ENCODE assay signal across 28 mouse cellular contexts in genomic region chr8:106263928-106264327, GRCm38 (mm10). TPM values are rescaled to one million over a fixed set of nuclear protein-coding genes. Genes with fewer than 3 reads are reported as not detected.
DNase-seq lines count a peak whose midpoint lies in the region; ATAC-seq and TF ChIP-seq lines count a peak whose summit lies in the region.
"Had no signal": no experiment of that assay in that cellular context is flagged by ENCODE, and none has a peak within 500 bp of the region (broad histone marks: within the 10 kb centered on the region; RNA-seq: fewer than 3 reads in every experiment).

No protein-coding gene starts in this region.

- TF ChIP-seq CTCF in layer of hippocampus, adult 2 months (conservative IDR thresholded peaks at IDR 0.05), result no peak

- H3K36me3 ChIP-seq in forebrain, embryonic 13.5 days (ENCODE audit: poor library complexity, severe bottlenecking), result peaks cover 65% of the 10 kb centered on the region
- H3K36me3 ChIP-seq in forebrain, embryonic 10.5 days (replicated peaks), result peaks cover 43% of the 10 kb centered on the region
- peaks cover 48% of the 10 kb centered on the region for H3K36me3 ChIP-seq in neural tube, embryonic 13.5 days
- peaks cover 33% of the 10 kb centered on the region for H3K36me3 ChIP-seq in neural tube, embryonic 15.5 days
- H3K36me3 ChIP-seq: embryonic facial prominence, embryonic 12.5 days; intestine, embryonic 15.5 days; stomach, embryonic 15.5 days had no signal

- H3K27ac ChIP-seq in forebrain, embryonic 13.5 days, result peak overlapping the region; percentile 35; the same call in 1 of the 2 replicates
- no peak overlapping the region for H3K27ac ChIP-seq in forebrain, embryonic 10.5 days
- H3K27ac ChIP-seq in layer of hippocampus, adult 2 months, result peak overlapping the region; percentile 61; the same call in 1 of the 2 replicates
- 0 out of 2 replicates have a peak overlapping the region, but pooled peaks have one; percentile 46 for H3K27ac ChIP-seq in neural tube, embryonic 13.5 days (replicated peaks)
- no peak overlapping the region for H3K27ac ChIP-seq in neural tube, embryonic 15.5 days (replicated peaks)
- H3K27ac ChIP-seq: embryonic facial prominence, embryonic 12.5 days; heart, adult 2 months; intestine, embryonic 15.5 days; kidney, postnatal 0 days; left cerebral cortex, adult 2 months; limb, embryonic 13.5 days; liver, embryonic 12.5 days; stomach, embryonic 15.5 days had no signal

- no peak overlapping the region for H3K9ac ChIP-seq in forebrain, embryonic 13.5 days
- H3K9ac ChIP-seq in neural tube, embryonic 13.5 days, result no peak overlapping the region
- H3K9ac ChIP-seq in neural tube, embryonic 15.5 days (replicated peaks), result no peak overlapping the region
- H3K9ac ChIP-seq: embryonic facial prominence, embryonic 12.5 days; heart, embryonic 12.5 days; intestine, embryonic 15.5 days; limb, embryonic 13.5 days; liver, embryonic 12.5 days; liver, postnatal 0 days; stomach, embryonic 15.5 days had no signal

- H3K4me1 ChIP-seq in forebrain, embryonic 13.5 days, result peaks cover 22% of the 10 kb centered on the region
- peaks cover 9% of the 10 kb centered on the region for H3K4me1 ChIP-seq in forebrain, embryonic 10.5 days
- H3K4me1 ChIP-seq in neural tube, embryonic 13.5 days (replicated peaks), result peaks cover 44% of the 10 kb centered on the region
- peaks cover 19% of the 10 kb centered on the region for H3K4me1 ChIP-seq in neural tube, embryonic 15.5 days
- H3K4me1 ChIP-seq: embryonic facial prominence, embryonic 12.5 days had no signal

- H3K4me2 ChIP-seq in forebrain, embryonic 13.5 days, result no peak overlapping the region
- H3K4me2 ChIP-seq in neural tube, embryonic 13.5 days, result no peak overlapping the region
- no peak overlapping the region for H3K4me2 ChIP-seq in neural tube, embryonic 15.5 days
- H3K4me2 ChIP-seq: embryonic facial prominence, embryonic 12.5 days; heart, embryonic 12.5 days; intestine, embryonic 15.5 days; limb, embryonic 13.5 days; liver, embryonic 12.5 days; stomach, embryonic 15.5 days had no signal

- DNase-seq in forebrain, embryonic 10.5 days (ENCODE audit: extremely low spot score, low spot score), result no peak
- DNase-seq in layer of hippocampus, adult 2 months (ENCODE audit: low spot score in 2 of 2), result no peak
- no peak for DNase-seq in layer of hippocampus, postnatal 10 days (ENCODE audit: low spot score in 2 of 2)
- no peak for DNase-seq in layer of hippocampus, postnatal 25 days (ENCODE audit: extremely low spot score in 1 of 2, low spot score in 1 of 2)
- DNase-seq: adrenal gland, postnatal 14 days; cerebellum, adult 18-20 months; cerebellum, postnatal 36 days; embryo, embryonic 11 days; heart, adult 2 months; heart, postnatal 4 days; kidney, adult 2 months; kidney, postnatal 4 days; liver, postnatal 0 days; lung, postnatal 36 days; right cerebral cortex, postnatal 25 days had no signal

- 0 out of 2 replicates have a peak, but pooled peaks have one; percentile 28 for ATAC-seq in forebrain, embryonic 13.5 days
- ATAC-seq in neural tube, embryonic 13.5 days (ENCODE audit: low read depth), result no peak
- ATAC-seq in neural tube, embryonic 15.5 days (ENCODE audit: low FRiP score), result no peak
- ATAC-seq: hindbrain, postnatal 0 days; intestine, embryonic 15.5 days; liver, embryonic 12.5 days; liver, postnatal 0 days had no signal

- no peak overlapping the region for H3K4me3 ChIP-seq in forebrain, embryonic 13.5 days
- no peak overlapping the region for H3K4me3 ChIP-seq in forebrain, embryonic 10.5 days
- no peak overlapping the region for H3K4me3 ChIP-seq in layer of hippocampus, adult 2 months
- no peak overlapping the region for H3K4me3 ChIP-seq in neural tube, embryonic 13.5 days
- H3K4me3 ChIP-seq in neural tube, embryonic 15.5 days (replicated peaks), result no peak overlapping the region
- H3K4me3 ChIP-seq: embryonic facial prominence, embryonic 12.5 days; heart, adult 2 months; heart, embryonic 12.5 days; intestine, embryonic 15.5 days; left cerebral cortex, adult 2 months; limb, embryonic 13.5 days; liver, embryonic 12.5 days; myocyte; stomach, embryonic 15.5 days had no signal

- 75% methylated on average over 4 of the region's 4 CpGs for WGBS in forebrain, embryonic 13.5 days
- WGBS in forebrain, embryonic 10.5 days, result 87% methylated on average over 4 of the region's 4 CpGs
- 63% methylated on average over 4 of the region's 4 CpGs for WGBS in neural tube, embryonic 13.5 days
- 73% methylated on average over 4 of the region's 4 CpGs for WGBS in neural tube, embryonic 15.5 days

- no peaks in the 10 kb centered on the region for H3K27me3 ChIP-seq in forebrain, embryonic 13.5 days
- no peaks in the 10 kb centered on the region for H3K27me3 ChIP-seq in forebrain, embryonic 10.5 days (ENCODE audit: poor library complexity, severe bottlenecking)
- H3K27me3 ChIP-seq in neural tube, embryonic 13.5 days, result no peaks in the 10 kb centered on the region
- no peaks in the 10 kb centered on the region for H3K27me3 ChIP-seq in neural tube, embryonic 15.5 days (replicated peaks)
- H3K27me3 ChIP-seq: embryonic facial prominence, embryonic 12.5 days; intestine, embryonic 15.5 days; limb, embryonic 13.5 days; liver, embryonic 12.5 days; stomach, embryonic 15.5 days had no signal

- no peaks in the 10 kb centered on the region for H3K9me3 ChIP-seq in forebrain, embryonic 13.5 days (replicated peaks)
- no peaks in the 10 kb centered on the region for H3K9me3 ChIP-seq in forebrain, embryonic 10.5 days
- no peaks in the 10 kb centered on the region for H3K9me3 ChIP-seq in neural tube, embryonic 13.5 days
- H3K9me3 ChIP-seq in neural tube, embryonic 15.5 days (replicated peaks), result no peaks in the 10 kb centered on the region
- H3K9me3 ChIP-seq: embryonic facial prominence, embryonic 12.5 days; heart, embryonic 12.5 days; intestine, embryonic 15.5 days; limb, embryonic 13.5 days; liver, embryonic 12.5 days; stomach, embryonic 15.5 days had no signal

RNA-seq across cellular contexts. Expression of gene Prmt7, which starts 53.2 kb away (rescaled TPM):
- 50.4 and 57.8 TPM in 2 replicates for polyA plus RNA-seq in forebrain, embryonic 13.5 days (2015; fragmentation: Nextera tagmentation; extraction: Ambion mirVana)
- 88.6 and 89.1 TPM in 2 replicates for polyA plus RNA-seq in forebrain, embryonic 10.5 days (2016; fragmentation: Nextera tagmentation; extraction: Ambion mirVana)
- total RNA-seq in layer of hippocampus, adult 2 months (2021), result 10 to 100 TPM; 34.2 to 38.2 TPM
- total RNA-seq in layer of hippocampus, postnatal 10 days (2021), result 10 to 100 TPM; 40.3 to 44.7 TPM
- 54.2 and 58.5 TPM in 2 replicates for polyA plus RNA-seq in neural tube, embryonic 13.5 days (2015; fragmentation: Nextera tagmentation; extraction: Ambion mirVana)
- polyA plus RNA-seq in neural tube, embryonic 15.5 days (2015; fragmentation: Nextera tagmentation; extraction: Ambion mirVana), result 65.5 and 66.5 TPM in 2 replicates
- total RNA-seq in layer of hippocampus, postnatal 25 days (2021), result 10 to 100 TPM; 33.1 to 34.2 TPM

RNA-seq across cellular contexts. Expression of gene Slc7a6os, which starts 53.2 kb away (rescaled TPM):
- polyA plus RNA-seq in forebrain, embryonic 13.5 days (2015; fragmentation: Nextera tagmentation; extraction: Ambion mirVana), result 37.8 and 39.5 TPM in 2 replicates
- 36.5 and 37.2 TPM in 2 replicates for polyA plus RNA-seq in forebrain, embryonic 10.5 days (2016; fragmentation: Nextera tagmentation; extraction: Ambion mirVana)
- 10 to 100 TPM; 25.8 to 30.4 TPM for total RNA-seq in layer of hippocampus, adult 2 months (2021)
- 10 to 100 TPM; 30.4 to 32.3 TPM for total RNA-seq in layer of hippocampus, postnatal 10 days (2021)
- 37.7 and 41.7 TPM in 2 replicates for polyA plus RNA-seq in neural tube, embryonic 13.5 days (2015; fragmentation: Nextera tagmentation; extraction: Ambion mirVana)
- polyA plus RNA-seq in neural tube, embryonic 15.5 days (2015; fragmentation: Nextera tagmentation; extraction: Ambion mirVana), result 36.2 and 36.8 TPM in 2 replicates
- 10 to 100 TPM; 24.6 to 27.4 TPM for total RNA-seq in layer of hippocampus, postnatal 25 days (2021)

Comparison
In these comparisons a context has a peak if more than half of its experiments do, and no peak if none do; other contexts are left out.
1. H3K27ac ChIP-seq: peak in forebrain, embryonic 13.5 days (single experiment), layer of hippocampus, adult 2 months (single experiment) and neural tube, embryonic 13.5 days (single experiment); none in forebrain, embryonic 10.5 days (single experiment) and neural tube, embryonic 15.5 days (single experiment).